Mouse (Mus musculus) CH12.LX (cell line): ENCODE measurements at regions not wholly inside any gene's neighbourhood (a gene's known extent, or its start where the extent isn't known, plus 50 kb on each side); places are given as distances from the start of the nearest gene placed in this dataset.
A peak's percentile ranks its signal among the peaks of the same experiment; 100 is the strongest.

ENCODE experiments used
- DNase-seq: peaks from one replicate; pipeline ENCODE4 v3.0.0-alpha.2; 2013; ENCODE audit errors: extremely low read depth
- H3K27ac ChIP-seq: 2 replicates; pipeline ENCODE4 v1.5.1; 2012; ENCODE audit warnings: low read depth, mild to moderate bottlenecking, control low read depth, moderate library complexity; ENCODE audit not compliant: insufficient read depth
- H3K27me3 ChIP-seq: replicated peaks from 2 replicates; pipeline ENCODE3; 2012; ENCODE audit warnings: inconsistent platforms
- H3K36me3 ChIP-seq, 2 experiments: replicated peaks in 1 of 2; 2 replicates each; pipeline versions ENCODE3 to v1.6.1; 2012; ENCODE audit warnings: inconsistent platforms in 1 of 2, low read length in 1 of 2, mild to moderate bottlenecking in 1 of 2, mixed read lengths in 1 of 2, moderate library complexity in 1 of 2; ENCODE audit not compliant: control insufficient read depth in 1 of 2, insufficient read depth in 1 of 2
- H3K4me1 ChIP-seq, 2 experiments: 2 replicates each; pipeline ENCODE4 v1.6.1; 2012; ENCODE audit warnings: inconsistent platforms in 1 of 2, moderate library complexity in 1 of 2; ENCODE audit not compliant: insufficient read depth in 2 of 2, control insufficient read depth in 1 of 2
- H3K4me2 ChIP-seq: 2 replicates; pipeline ENCODE4 v1.6.1; 2012; ENCODE audit warnings: low read depth, mild to moderate bottlenecking, control low read depth; ENCODE audit not compliant: poor library complexity, insufficient read depth, severe bottlenecking
- H3K4me3 ChIP-seq, 3 experiments: fragments of 150-350 bp in 1 of 3; sonication (generic) in 1 of 3; replicated peaks in 1 of 3; 2 replicates each; pipeline versions ENCODE3 to v1.5.1; 2011 to 2012; ENCODE audit warnings: low read depth in 2 of 3, low read length in 2 of 3, mild to moderate bottlenecking in 2 of 3, moderate library complexity in 2 of 3, control low read depth in 1 of 3, improper control_type of control experiment in 1 of 3, inconsistent platforms in 1 of 3, mixed read lengths in 1 of 3; ENCODE audit not compliant: poor library complexity in 1 of 3
- H3K79me2 ChIP-seq: replicated peaks from 2 replicates; pipeline ENCODE4 v1.6.1; 2012; ENCODE audit warnings: mild to moderate bottlenecking, moderate library complexity; ENCODE audit not compliant: control insufficient read depth, poor library complexity, insufficient read depth, severe bottlenecking; ENCODE audit errors: extremely low read depth
- H3K9ac ChIP-seq: 2 replicates; pipeline ENCODE4 v1.6.1; 2012; ENCODE audit warnings: low read depth, mild to moderate bottlenecking, control low read depth, moderate library complexity; ENCODE audit not compliant: insufficient read depth
- H3K9me3 ChIP-seq: replicated peaks from 2 replicates; pipeline ENCODE3; 2012; ENCODE audit warnings: low read length, inconsistent platforms, mixed read lengths
- CHD1 ChIP-seq: IDR thresholded peaks from 2 replicates; pipeline ENCODE4 v1.6.1; 2012; ENCODE audit warnings: low read depth, low read length, improper control_type of control experiment, inconsistent platforms
- JUND ChIP-seq: conservative IDR thresholded peaks from 2 replicates; pipeline ENCODE4 v1.6.1; 2011; ENCODE audit warnings: low read depth, low read length, improper control_type of control experiment
- KAT2A ChIP-seq: IDR thresholded peaks from 2 replicates; pipeline ENCODE4 v1.6.1; 2012; ENCODE audit warnings: low read length, improper control_type of control experiment, inconsistent platforms; ENCODE audit not compliant: insufficient replicate concordance
- MAFK ChIP-seq: IDR thresholded peaks from 2 replicates; pipeline ENCODE4 v1.6.1; 2011; ENCODE audit warnings: low read length, improper control_type of control experiment; ENCODE audit not compliant: insufficient replicate concordance
- MEF2A ChIP-seq: IDR thresholded peaks from 2 replicates; pipeline ENCODE4 v1.6.1; 2014; ENCODE audit warnings: low read depth, mild to moderate bottlenecking, inconsistent platforms, low read length, improper control_type of control experiment, borderline replicate concordance
- NRF1 ChIP-seq: IDR thresholded peaks from 2 replicates; pipeline ENCODE4 v1.6.1; 2014; ENCODE audit warnings: low read depth, mild to moderate bottlenecking, inconsistent platforms, low read length, improper control_type of control experiment, moderate library complexity
- USF1 ChIP-seq: IDR thresholded peaks from 2 replicates; pipeline ENCODE4 v1.6.1; 2014; ENCODE audit warnings: low read depth, mild to moderate bottlenecking, inconsistent platforms, low read length, improper control_type of control experiment
- ZC3H11A ChIP-seq: IDR thresholded peaks from 2 replicates; pipeline ENCODE4 v1.6.1; 2012; ENCODE audit warnings: low read depth, mild to moderate bottlenecking, inconsistent platforms, low read length, improper control_type of control experiment
- ZKSCAN1 ChIP-seq: IDR thresholded peaks from 2 replicates; pipeline ENCODE4 v1.6.1; 2012; ENCODE audit warnings: low read depth, inconsistent platforms, low read length, improper control_type of control experiment, borderline replicate concordance
- ZMIZ1 ChIP-seq: IDR thresholded peaks from 2 replicates; pipeline ENCODE4 v1.6.1; 2012; ENCODE audit warnings: low read depth, mild to moderate bottlenecking, inconsistent platforms, low read length, improper control_type of control experiment
- dilution Hi-C: fragments of 300-500 bp; cut with MboI; formaldehyde crosslinking; loops from 2 replicates; pipeline ENCODE4 v1.14.3; 2020; ENCODE audit warnings: low sequenced_read_pairs; ENCODE audit not compliant: extremely low pct_unique_long_range_greater_than_20kb, extremely low pct_ligation_motif_present
- in situ Hi-C: fragments of 300-500 bp; cut with MboI; formaldehyde crosslinking; loops from 3 replicates; pipeline ENCODE4 v1.14.3; 2019; ENCODE audit warnings: low sequenced_read_pairs, low pct_ligation_motif_present, low pct_unique_long_range_greater_than_20kb, mixed read lengths

DNA sequence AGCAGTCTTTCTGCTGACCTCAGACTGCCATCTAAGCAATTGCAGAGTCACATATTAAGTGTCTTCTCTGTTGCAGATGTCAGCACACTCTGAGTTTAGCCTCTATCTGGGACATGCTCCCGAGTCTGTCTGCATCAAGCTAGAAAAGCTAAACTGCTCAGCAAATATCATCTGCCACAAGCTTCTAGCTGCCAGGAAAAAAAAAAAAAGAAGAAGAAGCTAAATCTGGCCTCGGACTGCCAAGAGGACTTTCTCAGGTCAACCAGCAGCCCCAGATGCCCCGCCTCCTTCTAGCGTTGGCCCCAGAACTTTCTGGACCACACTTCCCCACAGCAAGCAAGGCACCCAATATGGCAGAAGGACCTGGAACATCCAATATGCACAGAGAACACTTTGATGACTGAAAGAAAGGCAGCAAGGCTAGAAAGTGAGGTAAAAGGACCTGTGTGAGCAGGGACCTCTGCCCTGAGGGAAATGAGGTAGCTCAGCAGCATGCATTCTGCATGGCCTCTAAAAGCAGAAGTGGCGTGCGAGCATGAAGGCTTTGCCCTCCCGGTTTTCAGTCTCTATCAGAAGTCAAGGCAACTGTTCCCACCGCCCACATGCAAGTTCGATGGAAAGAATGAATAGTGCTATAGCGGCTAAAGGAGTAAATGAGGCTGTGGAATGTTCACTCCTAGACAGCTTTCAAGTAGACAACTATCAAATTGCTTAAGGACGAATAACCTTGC lies 305.8 kb upstream of the Clint1 start (continued):
- TF ChIP-seq MEF2A: peak; percentile 48; the same call in 1 of the 2 replicates
- TF ChIP-seq CHD1: no peak
- no peak for TF ChIP-seq ZKSCAN1
- peak; percentile 87 for TF ChIP-seq JUND
- TF ChIP-seq KAT2A: no peak
- TF ChIP-seq NRF1: no peak
- no peak for TF ChIP-seq ZMIZ1
- TF ChIP-seq, all 38 proteins: peak for 16

DNA sequence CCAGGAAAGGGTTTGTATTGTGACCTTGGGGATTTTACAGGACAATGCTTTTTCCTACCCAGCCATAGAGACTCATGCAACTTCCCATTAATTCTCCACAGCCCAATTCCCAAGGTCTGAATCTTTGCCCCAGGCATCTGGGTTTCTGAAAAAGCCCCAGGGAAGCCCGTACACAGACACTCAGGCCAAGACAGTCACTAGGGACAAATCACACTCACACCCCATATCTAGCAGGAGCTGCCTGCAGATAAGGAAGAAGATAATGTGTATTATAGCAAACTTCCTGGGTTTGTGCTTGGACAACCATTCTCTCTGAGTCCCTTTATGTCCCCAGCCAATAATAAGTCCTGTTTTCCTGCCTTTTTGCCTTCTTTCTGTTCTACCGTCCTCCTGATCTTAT lies 305.0 kb upstream of the Clint1 start:
- in situ Hi-C loops: loop anchor here (10.0 to 25.0 kb wide), 2 partner anchors 532 to 760 kb away; no protein-coding TSS in a partner anchor
- Histone ChIP-seq H3K4me1 (peaks cover 8 to 23% of the 10 kb centered on the region in 2 experiments; a peak in 3 of 4 replicates), H3K27me3 (no peaks in the 10 kb centered on the region), H3K27ac (no peak overlapping the region), H3K9ac (no peak overlapping the region), H3K9me3 (no peaks in the 10 kb centered on the region), H3K4me3 (no peak overlapping the region), H3K79me2 (no peaks in the 10 kb centered on the region), H3K4me2 (no peak overlapping the region), H3K36me3 (no peaks in the 10 kb centered on the region)
- TF ChIP-seq ZC3H11A: no peak
- TF ChIP-seq NRF1: no peak
- no peak for TF ChIP-seq MAFK
- dilution Hi-C loops: no loop called here
- DNase-seq: no peak

DNA sequence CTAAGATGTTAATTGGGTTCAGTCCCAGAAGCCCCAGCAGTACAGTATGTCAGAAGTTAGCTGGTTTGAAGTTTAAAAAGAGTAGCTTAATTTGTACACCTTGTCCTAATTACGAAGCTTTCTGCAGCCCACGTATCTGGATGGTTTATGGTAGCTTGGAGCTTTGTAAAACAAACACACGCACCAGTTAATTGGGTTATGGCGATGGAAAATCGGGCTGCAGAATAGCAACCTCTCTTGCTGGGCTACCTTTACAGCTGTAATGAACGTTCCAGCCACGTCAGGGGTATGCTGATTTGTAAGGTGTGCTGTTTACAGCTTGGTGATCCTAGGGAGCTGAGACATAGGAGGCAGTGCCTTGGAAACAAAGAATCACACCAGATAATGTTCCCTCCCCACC lies 301.5 kb upstream of the Clint1 start:
- in situ Hi-C loops: no loop called here

More for the DNA sequence above, 301.5 kb upstream of the Clint1 start:
- no peak for DNase-seq
- Histone ChIP-seq H3K79me2 (no peaks in the 10 kb centered on the region), H3K36me3 (no peaks in the 10 kb centered on the region), H3K27me3 (no peaks in the 10 kb centered on the region), H3K27ac (no peak overlapping the region), H3K9me3 (no peaks in the 10 kb centered on the region), H3K9ac (no peak overlapping the region), H3K4me2 (no peak overlapping the region), H3K4me1 (peaks cover 8 to 18% of the 10 kb centered on the region in 2 experiments; a peak in 3 of 4 replicates), H3K4me3 (no peak overlapping the region)
- TF ChIP-seq USF1: no peak
- dilution Hi-C loops: no loop called here
